Mouse (Mus musculus): Measurements from ENCODE around the gene Ppp1r1a. TPM values are rescaled to one million over a fixed set of nuclear protein-coding genes. Genes with fewer than 3 reads are reported as not detected.

The Ppp1r1a gene
- total RNA-seq, 1 experiment: 14.1 TPM

- Histone ChIP-seq H3K9me3 (ENCODE audit: control insufficient read depth, insufficient read depth, low read depth, low read length) (no peaks in the 10 kb centered on the region), H3K36me3 (ENCODE audit: control insufficient read depth, insufficient read depth, low read length, poor library complexity, severe bottlenecking) (no peaks in the 10 kb centered on the region), H3K27ac (ENCODE audit: insufficient read depth, low read depth, low read length, poor library complexity, severe bottlenecking) (no peak within 1 kb of the TSS), H3K4me3 (ENCODE audit: insufficient read depth in 1 of 2, low read depth in 1 of 2, low read length in 2 of 2, poor library complexity in 1 of 2, severe bottlenecking in 1 of 2) (peak within 1 kb of the TSS; percentile 71 to 73), H3K4me1 (ENCODE audit: control insufficient read depth in 2 of 2, insufficient read depth in 2 of 2, low read length in 2 of 2, poor library complexity in 1 of 2) (peaks cover 0 to 4% of the 10 kb centered on the region in 2 experiments; a peak in 1 of 4 replicates), H3K9ac (ENCODE audit: insufficient read depth, low read depth, low read length, poor library complexity, severe bottlenecking) (peak within 1 kb of the TSS; percentile 59)
- DNase-seq (ENCODE audit: low read depth, low spot score): peak; percentile 56
- in situ Hi-C loops (cut with MboI; ENCODE audit: low sequenced_read_pairs in 2 of 2, unreplicated experiment in 2 of 2): no loop called here
- TF ChIP-seq ZC3H11A (IDR thresholded peaks at IDR 0.05; ENCODE audit: borderline replicate concordance, low read depth, low read length): no peak
- TF ChIP-seq ZNF384 (IDR thresholded peaks at IDR 0.05; ENCODE audit: low read depth, low read length): 0 out of 2 replicates have a peak, but pooled peaks have one; percentile 7
Observed at GRCm38 (mm10) chr15:103502435-103503250, 35.2 kb downstream of the Ppp1r1a start, which contains the start of gene Pde1b. TSS of gene Pde1b (plus strand) at chr15:103503034.

DNA sequence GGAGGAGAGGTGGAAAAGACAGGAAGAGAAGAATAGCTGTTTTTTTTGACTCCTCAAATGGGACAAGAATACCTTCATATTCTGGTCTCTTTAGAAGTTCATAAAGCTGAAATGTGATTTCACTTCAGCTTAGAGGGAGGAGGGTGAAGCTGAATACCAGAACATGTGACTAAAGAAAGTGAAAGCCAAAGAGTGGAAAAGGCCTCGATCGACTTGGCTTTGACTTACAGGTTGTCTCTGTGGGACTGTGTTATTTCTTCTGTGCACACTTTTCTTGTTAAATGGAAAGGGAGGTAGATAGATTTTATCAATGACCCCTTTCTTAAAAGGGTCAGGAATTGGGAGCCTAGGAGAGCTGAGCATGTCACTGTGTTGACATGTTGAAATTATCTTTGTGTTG is 36.6 kb downstream of the Ppp1r1a start:
- TF ChIP-seq HCFC1 (IDR thresholded peaks at IDR 0.05; ENCODE audit: borderline replicate concordance, insufficient read depth, low read length) (no peak), ZNF384 (IDR thresholded peaks at IDR 0.05; ENCODE audit: low read depth, low read length) (no peak), CHD2 (IDR thresholded peaks at IDR 0.05; ENCODE audit: low read depth, low read length) (no peak), MAFK (IDR thresholded peaks at IDR 0.05; ENCODE audit: insufficient read depth, low read depth, low read length) (no peak), ZC3H11A (IDR thresholded peaks at IDR 0.05; ENCODE audit: borderline replicate concordance, low read depth, low read length) (no peak)
- no peak overlapping the region for H3K9ac ChIP-seq (ENCODE audit: insufficient read depth, low read depth, low read length, poor library complexity, severe bottlenecking)
- DNase-seq (ENCODE audit: low read depth, low spot score): no peak
- in situ Hi-C loops (cut with MboI; ENCODE audit: low sequenced_read_pairs in 2 of 2, unreplicated experiment in 2 of 2): no loop called here
- no peak overlapping the region for H3K27ac ChIP-seq (ENCODE audit: insufficient read depth, low read depth, low read length, poor library complexity, severe bottlenecking)
- H3K9me3 ChIP-seq (ENCODE audit: control insufficient read depth, insufficient read depth, low read depth, low read length): no peaks in the 10 kb centered on the region
- H3K36me3 ChIP-seq (ENCODE audit: control insufficient read depth, insufficient read depth, low read length, poor library complexity, severe bottlenecking): no peaks in the 10 kb centered on the region
- H3K4me3 ChIP-seq (ENCODE audit: insufficient read depth in 1 of 2, low read depth in 1 of 2, low read length in 2 of 2, poor library complexity in 1 of 2, severe bottlenecking in 1 of 2): no peak overlapping the region
- peaks cover 0 to 4% of the 10 kb centered on the region in 2 experiments; a peak in 1 of 4 replicates for H3K4me1 ChIP-seq (ENCODE audit: control insufficient read depth in 2 of 2, insufficient read depth in 2 of 2, low read length in 2 of 2, poor library complexity in 1 of 2)

DNA sequence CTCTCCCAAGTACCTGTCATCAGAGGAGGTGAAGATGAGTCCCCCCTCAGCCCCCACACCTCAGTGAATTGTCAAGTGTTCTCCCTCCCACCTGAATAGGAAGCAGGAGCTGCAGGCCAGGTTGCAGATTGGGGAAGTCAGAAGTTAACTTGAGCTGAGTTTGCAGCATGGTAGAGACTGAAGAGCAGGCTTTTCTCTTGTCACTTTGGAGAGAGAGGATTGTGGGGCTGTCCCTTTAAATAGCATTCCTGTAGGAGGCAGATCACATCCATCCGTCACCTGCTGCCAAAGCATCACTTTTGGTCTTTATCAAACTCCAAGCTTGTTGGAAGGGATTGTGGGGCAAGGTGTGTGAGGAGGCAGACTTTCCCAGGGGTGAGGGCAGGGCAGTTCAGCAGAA is 37.1 kb downstream of the Ppp1r1a start:
- no peak for TF ChIP-seq ZC3H11A (IDR thresholded peaks at IDR 0.05; ENCODE audit: borderline replicate concordance, low read depth, low read length)
- Histone ChIP-seq H3K36me3 (ENCODE audit: control insufficient read depth, insufficient read depth, low read length, poor library complexity, severe bottlenecking) (no peaks in the 10 kb centered on the region), H3K9ac (ENCODE audit: insufficient read depth, low read depth, low read length, poor library complexity, severe bottlenecking) (no peak overlapping the region), H3K4me1 (ENCODE audit: control insufficient read depth in 2 of 2, insufficient read depth in 2 of 2, low read length in 2 of 2, poor library complexity in 1 of 2) (peaks cover 0 to 4% of the 10 kb centered on the region in 2 experiments; a peak in 1 of 4 replicates), H3K9me3 (ENCODE audit: control insufficient read depth, insufficient read depth, low read depth, low read length) (no peaks in the 10 kb centered on the region), H3K27ac (ENCODE audit: insufficient read depth, low read depth, low read length, poor library complexity, severe bottlenecking) (no peak overlapping the region), H3K4me3 (ENCODE audit: insufficient read depth in 1 of 2, low read depth in 1 of 2, low read length in 2 of 2, poor library complexity in 1 of 2, severe bottlenecking in 1 of 2) (no peak overlapping the region)
- in situ Hi-C loops (cut with MboI; ENCODE audit: low sequenced_read_pairs in 2 of 2, unreplicated experiment in 2 of 2): no loop called here
- no peak for DNase-seq (ENCODE audit: low read depth, low spot score)

DNA sequence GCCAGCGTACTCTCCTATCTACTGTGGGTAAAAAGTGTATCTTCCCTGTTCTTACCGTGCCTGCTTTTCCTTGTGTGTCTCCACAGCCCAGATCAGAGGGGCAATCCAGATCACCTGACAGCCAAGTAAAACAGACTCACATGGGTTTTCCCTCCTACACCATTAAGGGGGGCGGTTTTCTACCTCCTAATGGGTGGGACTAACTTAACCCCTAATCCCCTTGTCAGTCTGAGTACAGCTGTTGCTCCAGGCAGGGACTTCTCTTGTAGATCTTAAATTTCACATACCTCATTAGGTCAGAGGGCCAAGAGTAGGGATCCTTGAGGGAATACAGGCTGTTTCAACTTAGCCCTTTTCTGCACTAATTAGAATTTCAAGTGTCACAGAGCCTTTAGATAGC is 39.6 kb downstream of the Ppp1r1a start:
- Histone ChIP-seq H3K4me3 (ENCODE audit: insufficient read depth in 1 of 2, low read depth in 1 of 2, low read length in 2 of 2, poor library complexity in 1 of 2, severe bottlenecking in 1 of 2) (no peak overlapping the region), H3K4me1 (ENCODE audit: control insufficient read depth in 2 of 2, insufficient read depth in 2 of 2, low read length in 2 of 2, poor library complexity in 1 of 2) (no peaks in the 10 kb centered on the region; a peak in 1 of 4 replicates), H3K36me3 (ENCODE audit: control insufficient read depth, insufficient read depth, low read length, poor library complexity, severe bottlenecking) (no peaks in the 10 kb centered on the region), H3K27ac (ENCODE audit: insufficient read depth, low read depth, low read length, poor library complexity, severe bottlenecking) (no peak overlapping the region), H3K9me3 (ENCODE audit: control insufficient read depth, insufficient read depth, low read depth, low read length) (no peaks in the 10 kb centered on the region), H3K9ac (ENCODE audit: insufficient read depth, low read depth, low read length, poor library complexity, severe bottlenecking) (no peak overlapping the region)
- in situ Hi-C loops (cut with MboI; ENCODE audit: low sequenced_read_pairs in 2 of 2, unreplicated experiment in 2 of 2): no loop called here
- TF ChIP-seq ZNF384 (IDR thresholded peaks at IDR 0.05; ENCODE audit: low read depth, low read length): no peak
- no peak for TF ChIP-seq HCFC1 (IDR thresholded peaks at IDR 0.05; ENCODE audit: borderline replicate concordance, insufficient read depth, low read length)
- no peak for TF ChIP-seq MAFK (IDR thresholded peaks at IDR 0.05; ENCODE audit: insufficient read depth, low read depth, low read length)
- TF ChIP-seq ZC3H11A (IDR thresholded peaks at IDR 0.05; ENCODE audit: borderline replicate concordance, low read depth, low read length): no peak
- TF ChIP-seq CHD2 (IDR thresholded peaks at IDR 0.05; ENCODE audit: low read depth, low read length): no peak
- DNase-seq (ENCODE audit: low read depth, low spot score): no peak
